Mouse (Mus musculus): Measurements from ENCODE around the gene Nup107.

The Nup107 gene

DNA sequence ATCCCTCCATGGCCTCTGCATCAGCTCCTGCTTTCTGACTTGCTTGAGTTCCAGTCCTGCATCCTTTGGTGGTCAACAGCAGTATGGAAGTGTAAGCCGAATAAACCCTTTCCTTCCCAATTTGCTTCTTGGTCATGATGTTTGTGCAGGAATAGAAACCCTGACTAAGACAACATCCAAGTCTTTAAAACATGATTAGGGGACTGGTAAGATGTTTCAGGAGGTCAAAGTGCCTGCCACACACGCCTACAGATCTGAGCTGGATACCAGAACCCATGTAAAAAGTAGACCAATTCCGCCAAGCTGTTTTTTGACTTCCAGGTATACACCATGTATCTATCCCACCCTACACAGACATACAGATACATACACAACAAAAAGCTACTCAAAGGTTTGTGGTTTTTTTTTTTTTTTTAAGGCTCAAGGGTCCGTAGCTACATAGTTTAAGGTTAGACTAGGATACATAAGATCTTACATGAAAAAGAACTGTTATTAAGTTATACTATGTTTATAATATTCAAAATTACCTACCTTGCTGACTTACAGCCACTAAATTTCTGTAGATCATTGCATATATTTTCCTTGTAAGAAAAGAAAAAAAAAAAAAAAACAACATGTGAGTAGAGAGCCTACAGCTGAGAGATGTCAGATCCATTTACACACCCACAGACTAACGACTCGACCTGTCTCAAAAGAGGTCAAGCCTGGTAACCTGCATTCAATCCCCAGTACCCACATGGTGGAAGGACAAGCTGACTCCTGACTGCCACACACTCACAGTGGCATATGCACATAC is 91.3 kb downstream of the Nup107 start:
- DNase-seq (ENCODE audit: low spot score) = no peak

All from ovary, postnatal 14 days (tissue).